Mouse (Mus musculus) liver, embryonic 16.5 days (tissue): Measurements from ENCODE around the gene Lmx1b. TPM values are rescaled to one million over a fixed set of nuclear protein-coding genes. Genes with fewer than 3 reads are reported as not detected.
A peak's percentile ranks its signal among the peaks of the same experiment; 100 is the strongest.

Experiments
- ATAC-seq: fragments of 200-750 bp; cut with Nextera tagmentation; 2 replicates; pipeline ENCODE4 v1.8.0; 2017; ENCODE audit warnings: low read depth, mild to moderate bottlenecking, moderate number of reproducible peaks, moderate library complexity
- H3K27ac ChIP-seq: fragments of 300-500 bp; sonication (generic); 2 replicates; pipeline ENCODE4 v1.5.1; 2014; ENCODE audit warnings: mild to moderate bottlenecking, low read length
- H3K27me3 ChIP-seq: fragments of 300-500 bp; sonication (generic); 2 replicates; pipeline ENCODE4 v1.6.1; 2014; ENCODE audit warnings: low read depth, low read length, mixed read lengths; ENCODE audit not compliant: control insufficient read depth, insufficient read depth
- H3K36me3 ChIP-seq: fragments of 300-500 bp; sonication (generic); 2 replicates; pipeline ENCODE4 v1.6.1; 2014; ENCODE audit warnings: mild to moderate bottlenecking; ENCODE audit not compliant: control insufficient read depth, insufficient read depth
- H3K4me1 ChIP-seq: fragments of 300-500 bp; sonication (generic); 2 replicates; pipeline ENCODE4 v1.6.1; 2014; ENCODE audit warnings: low read depth, low read length, mixed read lengths; ENCODE audit not compliant: control insufficient read depth
- H3K4me2 ChIP-seq: fragments of 300-500 bp; sonication (generic); 2 replicates; pipeline ENCODE4 v1.6.1; 2014; ENCODE audit warnings: low read depth, low read length, mixed read lengths
- H3K4me3 ChIP-seq: fragments of 300-500 bp; sonication (generic); 2 replicates; pipeline ENCODE4 v1.5.1; 2014; ENCODE audit warnings: low read depth, mild to moderate bottlenecking, low read length
- H3K9ac ChIP-seq: fragments of 300-500 bp; sonication (generic); 2 replicates; pipeline ENCODE4 v1.6.1; 2014; ENCODE audit warnings: low read depth, low read length
- H3K9me3 ChIP-seq: fragments of 300-500 bp; sonication (generic); replicated peaks from 2 replicates; pipeline ENCODE4 v1.6.1; 2016; ENCODE audit warnings: low read length; ENCODE audit not compliant: control insufficient read depth
- WGBS: fragments of 180-500 bp; shearing (Covaris S2); extraction: QIAGEN DNeasy Blood & Tissue Kit; methylation state at CpG from one replicate; pipeline ENCODE4 v1.1.7; 2014; ENCODE audit not compliant: insufficient replicate concordance; 5-methylcytosine and 5-hydroxymethylcytosine counted together
- polyA plus RNA-seq: library from polyadenylated mRNA; unstranded; fragments of >200 nt; fragmentation: Nextera tagmentation; extraction: Ambion mirVana; gene quantifications from 2 replicates; pipeline ENCODE4 v1.2.1, GENCODE M21; 2015

The Lmx1b gene
- polyA plus RNA-seq, 1 experiment from 2014 or later: not detected

GRCm38 (mm10) chr2:33594181-33595084 lies 45.9 kb downstream of the Lmx1b start:
- no peak for ATAC-seq
- 50% methylated on average over 9 of the region's 9 CpGs for WGBS
- Histone ChIP-seq H3K27ac (no peak overlapping the region), H3K4me1 (no peaks in the 10 kb centered on the region), H3K27me3 (no peaks in the 10 kb centered on the region), H3K4me3 (no peak overlapping the region), H3K36me3 (no peaks in the 10 kb centered on the region), H3K9ac (no peak overlapping the region), H3K4me2 (no peak overlapping the region), H3K9me3 (no peaks in the 10 kb centered on the region)

GRCm38 (mm10) chr2:33592931-33593555 lies 47.3 kb downstream of the Lmx1b start:
- no peak for ATAC-seq
- 41% methylated on average over 12 of the region's 12 CpGs for WGBS
- Histone ChIP-seq H3K27me3 (no peaks in the 10 kb centered on the region), H3K4me1 (no peaks in the 10 kb centered on the region), H3K36me3 (no peaks in the 10 kb centered on the region), H3K27ac (no peak overlapping the region), H3K9me3 (no peaks in the 10 kb centered on the region), H3K9ac (no peak overlapping the region), H3K4me3 (no peak overlapping the region), H3K4me2 (no peak overlapping the region)

- Histone ChIP-seq H3K9ac (no peak overlapping the region), H3K4me1 (no peaks in the 10 kb centered on the region), H3K27me3 (peaks cover 14% of the 10 kb centered on the region), H3K27ac (no peak overlapping the region), H3K4me2 (no peak overlapping the region), H3K9me3 (no peaks in the 10 kb centered on the region), H3K36me3 (no peaks in the 10 kb centered on the region), H3K4me3 (no peak overlapping the region)
- no peak for ATAC-seq
- WGBS: 57% methylated on average over 9 of the region's 9 CpGs
These were observed 51.0 kb downstream of the Lmx1b start for GRCm38 (mm10) chr2:33589280-33589679.

GRCm38 (mm10) chr2:33584937-33585910 lies 55.1 kb downstream of the Lmx1b start:
- Histone ChIP-seq H3K27me3 (peaks cover 45% of the 10 kb centered on the region), H3K4me1 (no peaks in the 10 kb centered on the region; the same call in 1 of the 2 replicates)

GRCm38 (mm10) chr2:33583761-33584160 lies 56.5 kb downstream of the Lmx1b start:
- Histone ChIP-seq H3K36me3 (no peaks in the 10 kb centered on the region), H3K4me2 (no peak overlapping the region), H3K4me3 (no peak overlapping the region), H3K9ac (no peak overlapping the region), H3K4me1 (no peaks in the 10 kb centered on the region; the same call in 1 of the 2 replicates), H3K27ac (no peak overlapping the region), H3K9me3 (no peaks in the 10 kb centered on the region), H3K27me3 (peaks cover 51% of the 10 kb centered on the region)
- WGBS: 6% methylated on average over 6 of the region's 6 CpGs
- ATAC-seq: no peak

More at GRCm38 (mm10) chr2:33584937-33585910, 55.1 kb downstream of the Lmx1b start:
- H3K9me3 ChIP-seq: no peaks in the 10 kb centered on the region
- no peak overlapping the region for H3K9ac ChIP-seq
- WGBS: 40% methylated on average over 28 of the region's 29 CpGs
- no peak for ATAC-seq
- H3K27ac ChIP-seq: no peak overlapping the region
- H3K4me3 ChIP-seq: no peak overlapping the region
- H3K4me2 ChIP-seq: no peak overlapping the region
- H3K36me3 ChIP-seq: no peaks in the 10 kb centered on the region

GRCm38 (mm10) chr2:33583317-33583716 lies 57.0 kb downstream of the Lmx1b start:
- Histone ChIP-seq H3K9ac (no peak overlapping the region), H3K27ac (no peak overlapping the region), H3K27me3 (peaks cover 53% of the 10 kb centered on the region), H3K4me1 (no peaks in the 10 kb centered on the region; the same call in 1 of the 2 replicates), H3K9me3 (no peaks in the 10 kb centered on the region), H3K4me3 (no peak overlapping the region), H3K4me2 (no peak overlapping the region), H3K36me3 (no peaks in the 10 kb centered on the region)
- 8% methylated on average over 4 of the region's 4 CpGs for WGBS
- no peak for ATAC-seq

- Histone ChIP-seq H3K4me1 (no peaks in the 10 kb centered on the region; the same call in 1 of the 2 replicates), H3K9me3 (no peaks in the 10 kb centered on the region), H3K36me3 (no peaks in the 10 kb centered on the region), H3K4me3 (no peak overlapping the region), H3K9ac (no peak overlapping the region), H3K4me2 (no peak overlapping the region), H3K27ac (no peak overlapping the region), H3K27me3 (peaks cover 54% of the 10 kb centered on the region)
- ATAC-seq: peak; percentile 84
- WGBS: 5% methylated on average over 4 of the region's 5 CpGs
These were observed 57.8 kb downstream of the Lmx1b start for GRCm38 (mm10) chr2:33582457-33583060.

- WGBS: 9% methylated on average over 8 of the region's 8 CpGs
- no peaks in the 10 kb centered on the region for H3K36me3 ChIP-seq
- no peak overlapping the region for H3K9ac ChIP-seq
- no peaks in the 10 kb centered on the region; the same call in 1 of the 2 replicates for H3K4me1 ChIP-seq
- no peak overlapping the region for H3K27ac ChIP-seq
- H3K9me3 ChIP-seq: no peaks in the 10 kb centered on the region
- H3K27me3 ChIP-seq: peaks cover 54% of the 10 kb centered on the region
- no peak for ATAC-seq
- H3K4me3 ChIP-seq: no peak overlapping the region
- H3K4me2 ChIP-seq: no peak overlapping the region
These were observed 58.4 kb downstream of the Lmx1b start for GRCm38 (mm10) chr2:33581866-33582265.
